Mouse (Mus musculus) spleen, adult 2 months (tissue): ENCODE measurements around the gene Zfp318.

ENCODE experiments used
- CTCF ChIP-seq: fragments of 200-500 bp; IDR thresholded peaks from 2 replicates; pipeline ENCODE4 v1.5.1; 2011; ENCODE audit warnings: mild to moderate bottlenecking, inconsistent platforms; ENCODE audit not compliant: insufficient read depth, insufficient read length, insufficient replicate concordance; ENCODE audit errors: extremely low read depth
- POLR2A ChIP-seq: fragments of 200-500 bp; IDR thresholded peaks from 2 replicates; pipeline ENCODE4 v1.6.1; 2011; ENCODE audit warnings: low read depth, low read length, inconsistent platforms

DNA sequence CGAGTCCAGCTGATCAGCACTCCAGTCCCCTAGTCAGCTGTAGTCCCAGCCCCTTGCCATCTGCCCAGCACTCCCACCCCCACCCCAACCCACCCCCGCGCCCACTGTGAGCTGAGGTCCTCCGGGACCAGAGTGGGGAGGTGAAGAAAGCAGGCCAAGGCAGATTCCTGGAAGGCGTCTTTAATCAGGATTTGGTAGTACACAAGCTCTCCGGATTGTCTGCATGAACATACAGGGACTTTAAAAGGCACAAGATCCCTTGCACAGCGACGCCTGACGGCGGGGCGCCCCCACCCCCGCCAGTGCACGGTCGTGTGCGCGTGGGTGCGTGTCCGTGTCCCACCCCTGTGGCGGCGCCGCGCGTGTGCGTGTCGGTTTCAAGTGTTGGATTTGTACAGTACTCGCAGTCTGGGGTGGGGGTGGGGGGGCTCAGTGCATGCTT lies 70.5 kb downstream of the Zfp318 start:
- TF ChIP-seq CTCF (no peak), POLR2A (no peak)
